Comparison of ENCODE assay signal across 13 mouse cellular contexts in genomic region chr5:53950189-53950588, GRCm38 (mm10). TPM values are rescaled to one million over a fixed set of nuclear protein-coding genes. Genes with fewer than 3 reads are reported as not detected.
DNase-seq lines count a peak whose midpoint lies in the region; ATAC-seq lines count a peak whose summit lies in the region.
"Had no signal": no experiment of that assay in that cellular context is flagged by ENCODE, and none has a peak within 500 bp of the region (broad histone marks: within the 10 kb centered on the region; RNA-seq: fewer than 3 reads in every experiment).

No protein-coding gene starts in this region.

- H3K27ac ChIP-seq in forebrain, embryonic 10.5 days, result 0 out of 2 replicates have a peak overlapping the region, but pooled peaks have one; percentile 20
- no peak overlapping the region for H3K27ac ChIP-seq in forebrain, embryonic 12.5 days
- H3K27ac ChIP-seq in heart, embryonic 15.5 days, result peak overlapping the region; percentile 29
- H3K27ac ChIP-seq: left cerebral cortex, adult 2 months had no signal

- no peaks in the 10 kb centered on the region for H3K9me3 ChIP-seq in forebrain, embryonic 10.5 days
- no peaks in the 10 kb centered on the region for H3K9me3 ChIP-seq in forebrain, embryonic 12.5 days
- no peaks in the 10 kb centered on the region for H3K9me3 ChIP-seq in heart, embryonic 15.5 days (replicated peaks)

- H3K4me3 ChIP-seq in forebrain, embryonic 10.5 days, result no peak overlapping the region
- H3K4me3 ChIP-seq in forebrain, embryonic 12.5 days (replicated peaks), result no peak overlapping the region
- H3K4me3 ChIP-seq in heart, embryonic 15.5 days, result no peak overlapping the region
- H3K4me3 ChIP-seq: left cerebral cortex, adult 2 months had no signal

- WGBS in forebrain, embryonic 10.5 days, result 77% methylated on average over 7 of the region's 7 CpGs
- WGBS in forebrain, embryonic 12.5 days, result 69% methylated on average over 7 of the region's 7 CpGs
- 41% methylated on average over 7 of the region's 7 CpGs for WGBS in heart, embryonic 15.5 days

- no peak overlapping the region for H3K9ac ChIP-seq in forebrain, embryonic 12.5 days
- no peak overlapping the region for H3K9ac ChIP-seq in heart, embryonic 15.5 days

- H3K27me3 ChIP-seq in forebrain, embryonic 10.5 days (ENCODE audit: poor library complexity, severe bottlenecking), result no peaks in the 10 kb centered on the region
- no peaks in the 10 kb centered on the region for H3K27me3 ChIP-seq in forebrain, embryonic 12.5 days
- H3K27me3 ChIP-seq in heart, embryonic 15.5 days, result no peaks in the 10 kb centered on the region

- no peak for ATAC-seq in forebrain, embryonic 12.5 days (ENCODE audit: low FRiP score)
- ATAC-seq in heart, embryonic 15.5 days (replicated peaks; ENCODE audit: insufficient number of reproducible peaks, insufficient read depth, low FRiP score, low read depth), result 0 out of 2 replicates have a peak, but pooled peaks have one; percentile 6
- ATAC-seq: hindbrain, embryonic 16.5 days had no signal

- peaks cover 5% of the 10 kb centered on the region; the same call in 1 of the 2 replicates for H3K4me1 ChIP-seq in forebrain, embryonic 10.5 days
- H3K4me1 ChIP-seq in forebrain, embryonic 12.5 days, result peaks cover 12% of the 10 kb centered on the region; the same call in 1 of the 2 replicates
- H3K4me1 ChIP-seq in heart, embryonic 15.5 days (replicated peaks), result peaks cover 22% of the 10 kb centered on the region

- H3K36me3 ChIP-seq in forebrain, embryonic 10.5 days (replicated peaks), result no peaks in the 10 kb centered on the region
- no peaks in the 10 kb centered on the region for H3K36me3 ChIP-seq in forebrain, embryonic 12.5 days (replicated peaks)
- H3K36me3 ChIP-seq in heart, embryonic 15.5 days, result no peaks in the 10 kb centered on the region

- no peak overlapping the region for H3K4me2 ChIP-seq in forebrain, embryonic 12.5 days
- H3K4me2 ChIP-seq in heart, embryonic 15.5 days, result no peak overlapping the region

- DNase-seq in forebrain, embryonic 10.5 days (ENCODE audit: extremely low spot score, low spot score), result no peak
- DNase-seq in ZHBTc4 (ENCODE audit: low read depth, low spot score), result peak; percentile 42
- peak; percentile 25 for DNase-seq in lung, postnatal 14 days
- no peak for DNase-seq in embryo, embryonic 9.5 days (ENCODE audit: extremely low spot score)
- DNase-seq in cerebellum, adult 8-10 months, result no peak
- no peak for DNase-seq in Muller cell, postnatal 12 days (ENCODE audit: inconsistent ontology term)
- DNase-seq: cerebellum, adult 11-12 months; liver; right cerebral cortex, postnatal 4 days had no signal

RNA-seq across cellular contexts. Expression of gene Stim2, which starts 48.1 kb away (rescaled TPM):
- 13.6 and 15.0 TPM in 2 replicates for polyA plus RNA-seq in forebrain, embryonic 10.5 days (2016; fragmentation: Nextera tagmentation; extraction: Ambion mirVana)
- 21.8 and 22.6 TPM in 2 replicates for polyA plus RNA-seq in forebrain, embryonic 12.5 days (2016; fragmentation: Nextera tagmentation; extraction: Ambion mirVana)
- polyA plus RNA-seq in heart, embryonic 15.5 days (2015; fragmentation: Nextera tagmentation; extraction: Ambion mirVana), result 11.3 and 16.9 TPM in 2 replicates

Comparison
In these comparisons a context has a peak if more than half of its experiments do, and no peak if none do; other contexts are left out.
1. DNase-seq: peak in ZHBTc4 (single experiment) and lung, postnatal 14 days (single experiment); none in forebrain, embryonic 10.5 days (single experiment), embryo, embryonic 9.5 days (single experiment), cerebellum, adult 8-10 months (single experiment) and Muller cell, postnatal 12 days (single experiment).